Mouse (Mus musculus) stomach, postnatal 0 days (tissue): ENCODE measurements around the gene Aco1. TPM values are rescaled to one million over a fixed set of nuclear protein-coding genes. Genes with fewer than 3 reads are reported as not detected.

ENCODE experiments used
- ATAC-seq: fragments of 200-750 bp; cut with Nextera tagmentation; 2 replicates; pipeline ENCODE4 v1.8.0; 2017; ENCODE audit not compliant: low FRiP score, low TSS enrichment
- DNase-seq: peaks from one replicate; pipeline ENCODE4 v3.0.0-alpha.2; 2016; ENCODE audit warnings: low spot score
- H3K27ac ChIP-seq: fragments of 300-500 bp; sonication (generic); replicated peaks from 2 replicates; pipeline ENCODE4 v1.5.1; 2014; ENCODE audit warnings: mild to moderate bottlenecking, control low read depth
- H3K27me3 ChIP-seq: fragments of 300-500 bp; sonication (generic); 2 replicates; pipeline ENCODE4 v1.6.1; 2014; ENCODE audit warnings: low read length; ENCODE audit not compliant: control insufficient read depth, insufficient read depth
- H3K36me3 ChIP-seq: fragments of 300-500 bp; sonication (generic); 2 replicates; pipeline ENCODE4 v1.6.1; 2014; ENCODE audit warnings: low read length, mixed read lengths; ENCODE audit not compliant: control insufficient read depth, insufficient read depth
- H3K4me1 ChIP-seq: fragments of 300-500 bp; sonication (generic); replicated peaks from 2 replicates; pipeline ENCODE4 v1.6.1; 2014; ENCODE audit warnings: antibody characterized with exemption; ENCODE audit not compliant: control insufficient read depth, insufficient read depth
- H3K4me2 ChIP-seq: fragments of 300-500 bp; sonication (generic); replicated peaks from 2 replicates; pipeline ENCODE4 v1.6.1; 2014; ENCODE audit warnings: low read depth, mild to moderate bottlenecking, control low read depth, moderate library complexity
- H3K4me3 ChIP-seq: fragments of 300-500 bp; sonication (generic); 2 replicates; pipeline ENCODE4 v1.5.1; 2014; ENCODE audit warnings: low read depth, low read length, control low read depth
- H3K9ac ChIP-seq: fragments of 300-500 bp; sonication (generic); 2 replicates; pipeline ENCODE4 v1.6.1; 2014; ENCODE audit warnings: mild to moderate bottlenecking, low read length, control low read depth, mixed read lengths
- H3K9me3 ChIP-seq: fragments of 300-500 bp; sonication (generic); 2 replicates; pipeline ENCODE4 v1.6.1; 2016; ENCODE audit warnings: low read length; ENCODE audit not compliant: control insufficient read depth
- CTCF ChIP-seq: IDR thresholded peaks from 2 replicates; pipeline ENCODE4 v1.5.1; 2016; ENCODE audit warnings: antibody characterized with exemption, low read depth, mild to moderate bottlenecking, moderate library complexity
- EP300 ChIP-seq: optimal IDR thresholded peaks from 2 replicates; pipeline ENCODE3; 2016; ENCODE audit warnings: antibody characterized with exemption
- WGBS: fragments of 180-500 bp; shearing (Covaris S2); extraction: QIAGEN DNeasy Blood & Tissue Kit; methylation state at CpG from one replicate; pipeline ENCODE4 v1.1.7; 2014; 5-methylcytosine and 5-hydroxymethylcytosine counted together
- polyA plus RNA-seq: library from polyadenylated mRNA; unstranded; fragments of >200 nt; fragmentation: Nextera tagmentation; extraction: Ambion mirVana; gene quantifications from 2 replicates; pipeline ENCODE4 v1.2.1, GENCODE M21; 2015

The Aco1 gene
- polyA plus RNA-seq, 1 experiment from 2014 or later: 33.2 TPM

GRCm38 (mm10) chr4:40187956-40188355 is 45.1 kb downstream of the Aco1 start:
- Histone ChIP-seq H3K9me3 (no peaks in the 10 kb centered on the region), H3K9ac (no peak overlapping the region), H3K27me3 (no peaks in the 10 kb centered on the region)

DNA sequence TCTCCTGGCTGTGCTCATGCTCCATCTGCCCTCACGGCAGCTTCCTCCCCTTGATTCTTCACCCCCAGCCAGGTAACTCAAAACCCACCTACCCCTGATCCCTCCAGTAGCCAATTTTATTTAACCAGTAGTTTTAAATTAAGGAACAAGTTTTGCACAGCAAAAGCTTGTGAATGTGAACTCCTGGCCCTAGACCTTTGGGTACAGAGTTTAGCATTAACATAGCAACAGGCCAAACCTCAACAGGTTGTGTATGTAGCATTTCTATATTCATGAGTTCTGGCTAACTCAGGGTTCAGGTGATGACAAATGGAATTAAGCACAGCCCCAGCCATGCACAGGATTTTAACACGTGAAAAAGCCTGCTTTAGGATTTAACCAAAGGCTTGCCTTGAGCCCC is 49.4 kb downstream of the Aco1 start:
- Histone ChIP-seq H3K27ac (no peak overlapping the region), H3K4me2 (no peak overlapping the region), H3K36me3 (peaks cover 38% of the 10 kb centered on the region), H3K9ac (no peak overlapping the region), H3K4me1 (no peaks in the 10 kb centered on the region), H3K4me3 (no peak overlapping the region), H3K27me3 (no peaks in the 10 kb centered on the region), H3K9me3 (no peaks in the 10 kb centered on the region)
- DNase-seq (no peak), ATAC-seq (no peak)
- WGBS: 56% methylated on average over 2 of the region's 2 CpGs
- TF ChIP-seq CTCF (no peak), EP300 (no peak)

More at GRCm38 (mm10) chr4:40187956-40188355, 45.1 kb downstream of the Aco1 start:
- Histone ChIP-seq H3K4me3 (no peak overlapping the region), H3K27ac (no peak overlapping the region), H3K36me3 (peaks cover 38% of the 10 kb centered on the region), H3K4me1 (no peaks in the 10 kb centered on the region), H3K4me2 (no peak overlapping the region)
- 67% methylated on average over 7 of the region's 7 CpGs for WGBS
- DNase-seq: no peak
- no peak for ATAC-seq
- TF ChIP-seq EP300: no peak
- no peak for TF ChIP-seq CTCF

DNA sequence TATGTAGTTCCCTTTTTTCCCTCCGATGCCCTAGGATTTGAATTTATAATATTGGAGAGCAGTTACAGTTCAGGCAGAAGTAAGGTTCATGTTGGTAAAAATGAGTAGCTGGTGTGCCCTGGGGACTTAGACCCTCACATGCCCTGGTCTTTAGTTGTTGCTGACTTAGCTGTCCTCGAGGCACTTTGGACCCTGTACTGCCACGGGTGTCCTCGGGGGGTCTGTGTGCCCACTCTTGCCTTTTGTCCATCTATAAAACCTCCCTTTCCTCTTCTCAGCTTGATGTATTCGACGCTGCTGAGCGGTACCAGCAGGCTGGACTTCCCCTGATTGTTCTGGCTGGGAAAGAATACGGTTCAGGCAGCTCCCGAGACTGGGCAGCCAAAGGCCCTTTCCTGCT is 50.6 kb downstream of the Aco1 start:
- DNase-seq: no peak
- H3K9ac ChIP-seq: no peak overlapping the region
- H3K9me3 ChIP-seq: no peaks in the 10 kb centered on the region
- no peak overlapping the region for H3K27ac ChIP-seq
- WGBS: 91% methylated on average over 9 of the region's 9 CpGs
- no peak for TF ChIP-seq EP300
- no peak for TF ChIP-seq CTCF
- peaks cover 42% of the 10 kb centered on the region for H3K36me3 ChIP-seq
- H3K4me1 ChIP-seq: no peaks in the 10 kb centered on the region
- ATAC-seq: no peak
- H3K4me2 ChIP-seq: no peak overlapping the region
- H3K27me3 ChIP-seq: no peaks in the 10 kb centered on the region
- no peak overlapping the region for H3K4me3 ChIP-seq

DNA sequence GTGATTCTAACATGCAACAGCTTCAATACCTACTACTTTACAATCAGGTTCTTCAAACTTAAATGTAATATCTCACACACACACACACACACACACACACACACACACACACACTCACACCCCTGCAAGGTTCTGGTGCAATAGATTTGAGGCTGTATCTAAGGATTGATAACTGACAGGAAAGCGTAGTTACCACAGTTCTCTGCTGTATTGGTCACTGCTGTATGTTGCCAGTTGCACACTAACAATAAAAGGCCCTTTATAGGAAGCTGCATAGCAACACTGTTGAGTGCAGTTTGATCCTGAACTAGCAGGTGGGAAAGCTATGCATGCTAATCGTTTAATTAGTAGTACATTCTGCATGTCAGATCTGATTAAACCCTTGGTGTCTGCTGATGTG is 52.5 kb downstream of the Aco1 start:
- Histone ChIP-seq H3K4me1 (no peaks in the 10 kb centered on the region), H3K9me3 (no peaks in the 10 kb centered on the region), H3K4me3 (no peak overlapping the region), H3K27ac (no peak overlapping the region), H3K4me2 (no peak overlapping the region), H3K9ac (no peak overlapping the region), H3K27me3 (no peaks in the 10 kb centered on the region), H3K36me3 (peaks cover 33% of the 10 kb centered on the region)
- no peak for TF ChIP-seq EP300
- TF ChIP-seq CTCF: no peak
- DNase-seq (no peak), ATAC-seq (no peak)
- WGBS: 97% methylated on average over 2 of the region's 2 CpGs

DNA sequence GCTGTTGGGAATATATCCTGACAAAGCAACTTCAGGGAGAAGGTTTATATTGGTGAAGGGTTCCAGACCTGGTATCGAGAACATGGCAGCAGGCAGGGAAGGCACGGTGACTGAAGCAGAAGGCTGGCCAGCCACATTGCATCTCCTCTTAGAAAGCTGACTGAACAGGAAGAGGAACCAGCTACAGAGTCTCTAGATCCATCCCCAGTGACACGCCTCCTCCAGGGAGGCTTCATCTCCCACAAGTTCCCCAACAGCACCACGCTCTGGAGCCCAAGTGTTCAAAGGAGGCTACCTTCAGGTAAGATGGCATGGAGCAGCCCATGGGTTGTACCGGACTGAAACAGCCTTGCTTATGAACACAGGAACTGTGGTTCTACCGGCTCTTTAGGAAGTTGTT is 59.3 kb downstream of the Aco1 start:
- Histone ChIP-seq H3K27me3 (no peaks in the 10 kb centered on the region), H3K9me3 (no peaks in the 10 kb centered on the region), H3K36me3 (peaks cover 14% of the 10 kb centered on the region), H3K4me2 (no peak overlapping the region), H3K27ac (no peak overlapping the region), H3K9ac (no peak overlapping the region), H3K4me1 (no peaks in the 10 kb centered on the region), H3K4me3 (no peak overlapping the region)
- DNase-seq (no peak), ATAC-seq (no peak)
- TF ChIP-seq CTCF: no peak
- no peak for TF ChIP-seq EP300
- WGBS: 91% methylated on average over 6 of the region's 6 CpGs

- no peak for DNase-seq
Measured at GRCm38 (mm10) chr4:40204374-40204773, 61.5 kb downstream of the Aco1 start.

More at GRCm38 (mm10) chr4:40204374-40204773, 61.5 kb downstream of the Aco1 start:
- Histone ChIP-seq H3K4me2 (no peak overlapping the region), H3K9ac (no peak overlapping the region), H3K4me3 (no peak overlapping the region), H3K36me3 (peaks cover 12% of the 10 kb centered on the region), H3K27me3 (no peaks in the 10 kb centered on the region), H3K27ac (no peak overlapping the region), H3K9me3 (no peaks in the 10 kb centered on the region), H3K4me1 (no peaks in the 10 kb centered on the region)
- 84% methylated on average over 3 of the region's 3 CpGs for WGBS
- TF ChIP-seq CTCF: no peak
- TF ChIP-seq EP300: no peak
- ATAC-seq: no peak
